Mouse (Mus musculus) MN1 (cell line): ENCODE measurements at regions not wholly inside any gene's neighbourhood (a gene's known extent, or its start where the extent isn't known, plus 50 kb on each side); places are given as distances from the start of the nearest gene placed in this dataset.
"Not testable (repeated sequence)": the region's sequence is repeated elsewhere in the genome, so short reads cannot be mapped to it uniquely, and the experiment has no call there.

Source experiments
- DNase-seq: peaks from one replicate; pipeline ENCODE4 v3.0.0-alpha.2; 2016; ENCODE audit warnings: low spot score

GRCm38 (mm10) chr10:10270297-10270696 is 201.8 kb downstream of the Adgb start:
- no peak for DNase-seq

GRCm38 (mm10) chr10:10252540-10253318 is 219.4 kb downstream of the Adgb start:
- DNase-seq: no peak

- peak; percentile 16 for DNase-seq
Observed at GRCm38 (mm10) chr10:10252136-10252535, 220.0 kb downstream of the Adgb start.

- DNase-seq: no peak
Observed at GRCm38 (mm10) chr10:10234894-10235523, 237.1 kb downstream of the Adgb start.

GRCm38 (mm10) chr10:10224582-10225144 is 247.5 kb downstream of the Adgb start:
- no peak for DNase-seq

- DNase-seq: no peak
Observed at GRCm38 (mm10) chr10:10219726-10220125, 252.4 kb downstream of the Adgb start.

- no peak for DNase-seq
Observed at GRCm38 (mm10) chr10:10216892-10217291, 255.2 kb downstream of the Adgb start.

GRCm38 (mm10) chr10:10215376-10215775 is 256.8 kb downstream of the Adgb start:
- no peak for DNase-seq

- DNase-seq: no peak
Observed at GRCm38 (mm10) chr10:10208354-10208753, 263.8 kb downstream of the Adgb start.

GRCm38 (mm10) chr10:10205805-10206520 is 266.2 kb downstream of the Adgb start:
- DNase-seq: no peak

GRCm38 (mm10) chr10:10203982-10204381 is 268.1 kb downstream of the Adgb start:
- no peak for DNase-seq

- DNase-seq: no peak
Observed at GRCm38 (mm10) chr10:10190308-10190707, 281.8 kb downstream of the Adgb start.

- DNase-seq: peak; percentile 66
Observed at GRCm38 (mm10) chr10:10188113-10188512, 284.0 kb downstream of the Adgb start.

GRCm38 (mm10) chr10:10186721-10187120 is 285.4 kb downstream of the Adgb start:
- DNase-seq: no peak

GRCm38 (mm10) chr10:10185298-10185883 is 284.5 kb upstream of the Stxbp5 start:
- no peak for DNase-seq

- DNase-seq: no peak
Observed at GRCm38 (mm10) chr10:10184386-10184785, 283.5 kb upstream of the Stxbp5 start.

GRCm38 (mm10) chr10:10177037-10177436 is 276.2 kb upstream of the Stxbp5 start:
- DNase-seq: not testable (repeated sequence)
